Mouse (Mus musculus) large intestine, adult 2 months (tissue): Measurements from ENCODE around the gene Ino80e. TPM values are rescaled to one million over a fixed set of nuclear protein-coding genes. Genes with fewer than 3 reads are reported as not detected.

Experiments used
- DNase-seq: peaks from one replicate; pipeline ENCODE4 v3.0.0-alpha.2; 2012; ENCODE audit warnings: low read depth, low spot score
- WGBS: fragments of 180-500 bp; shearing (Covaris S2); methylation state at CpG from one replicate; pipeline ENCODE4 v1.1.7; 2018; 5-methylcytosine and 5-hydroxymethylcytosine counted together
- polyA plus RNA-seq: library from polyadenylated mRNA; depleted of rRNA; stranded (reverse); fragments of >200 nt; gene quantifications from 2 replicates; pipeline ENCODE4 v1.2.3, GENCODE M21; 2012; rRNA removed

The Ino80e gene
- polyA plus RNA-seq, 1 experiment, result 39.3 TPM

DNA sequence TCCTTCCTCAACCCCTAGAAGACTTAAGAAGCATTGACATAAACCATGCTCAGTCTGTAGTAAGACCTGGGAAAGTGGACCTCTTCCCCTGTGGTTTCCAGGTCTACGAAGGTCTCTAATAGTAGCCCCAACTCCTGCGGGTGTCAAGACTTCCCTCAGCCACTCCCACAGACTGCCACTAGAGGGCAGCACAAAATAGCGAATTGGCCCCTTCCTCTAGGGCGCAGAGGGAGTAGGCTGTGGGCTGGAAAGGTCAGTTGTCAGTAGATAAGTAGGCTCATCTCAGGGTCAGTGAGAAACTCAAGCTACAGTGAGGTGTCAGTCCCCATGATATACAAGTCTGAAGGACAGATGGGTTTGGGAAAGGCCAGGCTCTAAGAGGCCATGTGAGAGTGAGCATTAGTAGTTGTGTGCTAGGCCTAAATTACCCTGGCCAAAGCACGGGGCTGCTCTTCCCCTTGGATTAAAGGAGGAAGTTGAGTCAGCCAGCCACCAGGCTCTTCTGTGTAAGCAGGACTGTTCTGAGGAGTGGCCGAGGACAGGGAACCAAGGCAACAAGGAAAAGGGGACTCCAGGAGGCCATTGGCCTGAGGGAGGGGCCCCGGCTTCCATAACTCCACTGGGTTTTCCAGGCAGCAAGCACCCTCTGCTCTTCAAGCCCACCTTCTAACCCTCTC is 40.2 kb downstream of the Ino80e start:
- WGBS, result 26% methylated on average over 7 of the region's 7 CpGs
- no peak for DNase-seq

DNA sequence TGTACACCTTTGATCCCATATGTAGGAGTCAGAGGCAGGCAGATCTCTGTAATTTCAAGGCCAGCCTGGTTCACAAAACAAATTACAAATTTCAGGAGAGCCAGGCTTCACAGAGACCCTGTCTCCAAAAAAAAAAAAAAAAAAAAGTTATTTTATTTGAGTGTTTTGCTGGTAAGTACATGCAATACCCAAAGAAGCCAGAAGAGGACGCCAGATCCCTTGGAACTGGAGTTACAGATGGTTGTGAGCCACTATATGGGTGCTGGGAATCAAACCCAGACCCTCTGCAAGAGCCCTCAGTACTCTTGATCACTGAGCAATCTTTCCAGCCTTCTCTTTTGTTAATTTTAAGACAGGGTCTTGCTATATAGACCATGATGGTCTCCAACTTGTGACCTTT is 43.4 kb downstream of the Ino80e start:
- no peak for DNase-seq
- WGBS, result 10% methylated on average over 1 of the region's 1 CpGs

DNA sequence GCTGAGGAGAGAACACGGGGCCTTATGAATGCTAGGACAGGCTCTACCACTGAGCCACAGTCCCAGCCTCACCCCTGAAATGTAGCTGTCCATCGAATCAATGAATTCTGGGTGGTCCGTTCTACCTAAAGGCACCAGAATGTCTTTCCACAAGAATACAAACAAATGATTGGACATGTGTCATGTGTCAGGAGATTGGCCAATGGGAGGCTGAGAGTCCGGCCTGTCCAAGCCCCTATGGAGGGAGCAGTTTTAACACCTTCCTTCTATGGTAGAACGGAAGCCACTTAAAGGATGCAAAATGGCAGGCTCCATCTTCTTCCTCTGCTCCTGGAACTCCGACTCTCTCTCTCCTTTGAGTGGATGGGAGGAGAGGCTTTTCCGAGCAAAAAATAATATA is 44.6 kb downstream of the Ino80e start:
- whole genome bisulfite sequencing, result 84% methylated on average over 7 of the region's 7 CpGs
- DNase-seq, result no peak

DNA sequence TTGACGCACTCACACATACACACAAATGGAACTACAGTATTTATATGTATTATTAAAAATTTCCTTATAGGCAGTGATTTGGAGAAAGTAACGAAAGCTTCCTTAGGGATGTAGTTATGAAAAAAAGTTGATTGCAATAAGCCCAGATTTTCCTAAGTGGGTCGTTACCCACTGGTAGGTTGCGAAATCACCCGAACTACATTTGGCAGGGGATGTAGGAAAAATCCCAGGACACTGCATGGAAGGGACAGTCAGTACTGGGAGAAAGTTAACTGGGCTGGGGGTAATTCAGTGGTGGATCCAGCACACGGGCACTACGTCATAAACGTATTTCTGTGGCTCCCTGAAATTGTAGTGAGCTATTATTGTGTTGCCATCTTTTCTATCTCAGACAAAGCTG is 45.7 kb downstream of the Ino80e start:
- 62% methylated on average over 8 of the region's 8 CpGs for WGBS
- no peak for DNase-seq

DNA sequence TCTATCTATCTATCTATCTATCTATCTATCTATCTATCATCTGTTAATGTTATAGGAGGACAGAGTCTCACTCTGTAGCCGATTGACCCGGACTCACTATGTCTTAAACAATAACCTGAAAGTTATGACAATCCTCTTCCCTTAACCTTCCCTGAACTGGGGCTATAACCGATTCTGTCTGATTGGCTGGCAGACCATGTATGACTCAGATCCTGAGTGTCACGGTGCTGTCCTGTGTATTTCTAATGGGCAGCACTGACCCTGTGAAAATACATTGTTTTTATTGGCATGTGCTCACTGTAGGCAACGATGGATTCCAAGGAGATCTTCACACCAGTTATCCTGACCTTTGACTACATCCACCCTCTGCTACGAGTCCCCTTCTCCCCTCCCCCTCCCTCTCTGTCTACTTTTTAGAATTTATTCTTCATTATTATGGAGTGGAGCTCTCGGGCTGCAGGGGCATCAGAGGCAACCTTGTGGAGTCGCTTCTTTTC is 46.4 kb downstream of the Ino80e start:
- 46% methylated on average over 8 of the region's 8 CpGs for WGBS
- DNase-seq, result no peak

DNA sequence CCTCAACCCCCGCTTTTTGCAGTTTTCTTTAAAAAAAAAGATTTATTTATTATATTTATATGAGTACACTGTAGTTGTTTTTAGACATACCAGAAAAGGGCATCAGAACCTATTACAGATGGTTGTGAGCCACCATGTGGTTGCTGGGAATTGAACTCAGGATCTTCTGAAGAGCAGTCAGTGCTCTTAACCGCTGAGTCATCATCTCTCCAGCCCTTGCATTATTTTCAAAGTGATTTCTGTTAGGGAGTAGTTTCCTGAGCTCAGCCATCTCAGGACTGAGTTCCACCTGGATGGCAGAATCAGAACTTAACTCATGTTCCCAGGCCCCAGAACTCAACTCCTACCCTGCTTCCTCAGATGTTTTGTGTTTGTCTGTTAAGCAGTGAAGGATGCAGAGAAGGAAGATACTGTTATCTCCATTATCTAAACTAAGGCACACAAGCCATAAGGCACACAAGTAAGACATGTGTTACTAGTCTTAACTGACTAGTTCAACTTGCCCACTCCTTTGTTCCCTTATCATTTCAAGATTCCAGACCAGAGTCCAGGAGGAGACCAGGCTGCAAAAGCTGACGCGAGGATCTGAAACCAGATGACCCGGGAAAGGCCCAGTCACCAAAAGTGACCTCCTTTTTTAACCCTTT is 52.3 kb downstream of the Ino80e start:
- 56% methylated on average over 5 of the region's 5 CpGs for WGBS
- DNase-seq, result no peak

DNA sequence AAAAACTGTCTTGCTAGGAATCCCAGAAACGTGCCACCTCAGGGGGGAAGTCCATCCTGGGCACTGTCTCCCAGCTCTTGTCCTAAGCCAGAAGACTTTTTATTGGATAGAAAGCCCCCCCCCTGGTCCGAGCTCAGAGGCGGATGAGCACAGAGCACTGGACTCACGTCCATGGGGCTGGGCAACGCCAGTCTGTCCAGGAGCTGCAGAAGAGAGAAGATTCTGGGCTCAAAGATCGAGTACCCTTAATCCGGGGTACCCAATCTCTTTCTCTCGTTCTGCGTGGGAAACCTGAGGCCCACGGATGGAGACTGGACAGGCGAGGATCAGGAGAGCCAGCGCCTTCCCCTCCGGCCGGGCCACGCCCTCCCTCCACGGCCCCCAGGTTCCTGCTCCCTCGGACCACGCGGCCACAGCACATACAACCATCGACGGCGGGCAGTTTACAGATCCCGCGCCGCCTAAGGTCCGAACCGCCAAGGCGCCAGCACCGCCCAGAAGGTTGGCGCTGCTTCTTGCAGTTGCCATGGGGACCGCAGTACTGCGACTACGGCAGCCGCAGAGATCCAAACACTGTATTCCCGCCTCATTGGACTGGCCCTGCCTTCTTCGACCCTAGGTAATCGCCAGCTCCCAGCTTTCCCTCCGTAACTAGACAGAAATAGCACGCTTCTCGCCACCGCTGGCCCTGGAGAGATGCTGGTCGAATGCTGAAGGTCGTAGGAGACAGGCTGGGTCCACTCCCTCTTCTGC is 53.3 kb downstream of the Ino80e start:
- under 1% methylated on average over 43 of the region's 43 CpGs for WGBS
- DNase-seq, result no peak

DNA sequence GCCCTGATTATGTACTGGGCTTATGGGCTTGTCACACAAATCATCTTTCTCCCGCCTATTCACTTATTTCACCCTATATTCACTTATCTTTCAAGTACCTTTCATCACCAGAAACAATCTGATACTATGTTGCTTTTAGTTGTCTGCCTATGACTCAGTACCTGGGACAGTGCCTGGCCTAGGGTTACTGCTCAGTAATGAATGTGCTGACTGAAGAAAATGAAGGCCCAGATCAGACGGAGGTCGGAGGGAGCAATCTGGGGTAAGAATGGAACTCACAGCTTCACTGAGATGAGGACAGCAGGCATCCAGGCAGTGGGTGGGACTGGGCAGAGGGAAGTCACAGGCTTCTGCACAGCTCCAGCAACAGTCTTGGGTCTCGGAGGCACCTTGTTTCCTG is 54.8 kb downstream of the Ino80e start:
- DNase-seq, result no peak

DNA sequence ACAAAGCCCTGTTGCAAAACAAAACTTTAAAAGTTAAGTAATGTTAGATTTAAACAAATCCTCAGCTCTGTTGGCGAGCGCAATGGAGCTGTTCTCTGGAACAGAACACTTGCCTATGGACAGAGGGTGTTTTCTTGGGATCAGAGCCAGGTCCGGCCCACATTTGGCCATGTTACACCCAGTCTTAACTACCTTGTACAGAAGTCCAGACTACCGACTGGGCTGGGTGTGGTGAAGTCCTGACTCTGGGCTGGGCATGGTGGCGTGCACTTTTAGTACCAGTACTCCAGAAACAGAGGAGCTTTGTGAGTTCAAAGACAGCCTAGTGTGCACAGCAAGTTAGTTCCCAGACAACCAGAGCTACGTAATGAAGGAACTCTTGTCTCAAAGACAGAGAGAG is 55.2 kb downstream of the Ino80e start:
- DNase-seq, result peak; percentile 90
- 24% methylated on average over 6 of the region's 6 CpGs for WGBS

More for the DNA sequence above, 54.8 kb downstream of the Ino80e start:
- 45% methylated on average over 4 of the region's 4 CpGs for WGBS

DNA sequence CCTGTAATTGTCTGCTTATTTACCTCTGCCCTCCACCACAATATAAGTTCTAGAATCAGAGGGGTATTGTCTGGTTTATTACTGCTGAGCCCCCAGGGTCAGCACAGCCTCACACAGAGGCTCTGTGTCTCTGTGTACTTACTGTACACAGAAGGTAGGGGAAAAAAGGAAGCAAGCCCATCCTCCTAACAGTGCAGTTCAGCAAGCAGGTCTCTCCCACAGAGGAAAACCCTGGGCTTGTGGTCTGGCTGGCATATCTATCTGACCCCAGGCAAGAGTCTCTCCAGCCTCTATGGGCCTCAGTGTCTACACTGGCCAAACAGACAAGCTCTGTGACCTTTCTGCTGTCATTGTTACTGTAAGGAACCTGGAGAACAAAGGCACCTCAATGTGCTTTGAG is 58.4 kb downstream of the Ino80e start:
- DNase-seq, result no peak

DNA sequence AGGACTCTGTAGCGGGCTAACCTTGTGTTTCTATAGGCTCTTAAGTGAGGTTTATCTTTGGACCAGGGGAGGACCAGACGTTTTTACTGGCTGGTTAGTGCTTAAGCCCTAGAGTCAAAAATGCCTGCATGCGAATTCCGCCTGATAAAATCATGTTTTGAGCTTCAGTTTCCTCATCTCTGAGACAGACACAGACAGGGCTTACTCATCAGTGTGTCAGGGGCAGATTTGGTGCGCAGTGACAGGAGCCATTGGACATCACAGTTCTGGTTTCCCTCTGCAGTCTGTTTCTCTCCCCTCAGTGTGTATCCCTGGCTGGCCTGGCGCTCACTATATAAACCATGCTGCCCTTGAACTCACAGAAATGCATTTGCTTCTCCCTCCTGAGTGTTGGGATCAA is 59.0 kb downstream of the Ino80e start:
- no peak for DNase-seq
- WGBS, result 84% methylated on average over 6 of the region's 6 CpGs

DNA sequence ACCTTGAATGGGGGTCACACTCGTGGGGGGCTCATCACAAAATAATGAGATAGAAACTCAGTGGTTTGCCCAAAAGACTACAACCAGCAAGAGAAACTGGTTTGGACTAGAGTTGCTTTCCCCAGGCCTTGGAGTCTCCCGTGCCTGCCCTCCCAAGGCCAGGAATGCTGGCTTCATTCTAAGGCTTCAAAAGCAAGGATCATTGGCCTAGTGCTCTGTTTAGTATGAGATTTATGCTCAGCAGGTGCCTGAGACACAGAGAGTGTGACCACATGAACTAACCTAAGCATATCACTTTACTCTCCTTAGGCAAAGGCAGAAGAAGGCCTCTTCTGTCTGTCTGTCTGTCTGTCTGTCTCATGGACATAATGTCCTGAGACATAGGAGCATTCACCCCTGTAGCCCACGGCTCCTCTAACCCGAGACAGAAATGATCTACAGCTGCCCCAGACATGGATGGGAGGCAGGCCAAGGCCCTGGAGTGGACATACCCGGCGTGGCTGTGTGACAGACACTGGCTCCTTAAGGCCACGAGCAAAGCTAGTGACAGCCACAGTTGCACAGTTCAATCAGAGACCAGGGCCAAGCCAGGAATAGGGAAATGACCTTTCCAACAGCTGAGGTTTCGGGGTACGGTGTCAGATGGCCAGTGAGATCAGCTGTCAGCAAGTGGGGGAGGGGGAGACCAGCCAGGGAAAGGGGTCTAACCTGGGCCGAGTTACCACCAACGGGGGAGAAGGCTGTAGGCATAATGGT is 59.9 kb downstream of the Ino80e start:
- no peak for DNase-seq
- WGBS, result 85% methylated on average over 11 of the region's 11 CpGs

DNA sequence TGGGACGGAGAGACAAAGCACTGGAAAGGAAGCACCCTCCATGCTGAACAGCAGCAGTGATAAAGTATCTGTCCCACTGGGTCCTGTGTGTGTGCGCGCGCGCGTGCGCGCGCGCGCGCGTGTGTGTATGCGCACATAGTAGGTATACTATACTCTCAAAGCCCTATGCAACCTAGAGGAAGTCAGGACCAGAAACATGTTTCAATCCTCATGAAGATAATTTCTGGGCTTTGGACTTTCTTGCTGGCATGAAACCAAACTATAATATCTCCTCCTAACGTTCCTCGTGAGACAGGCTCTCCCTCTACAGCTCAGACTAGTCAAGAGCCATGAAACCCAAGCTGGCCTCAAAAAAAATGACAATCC is 61.1 kb downstream of the Ino80e start:
- WGBS, result 89% methylated on average over 16 of the region's 16 CpGs
- DNase-seq, result no peak

Other genes starting within 250 kb of the Ino80e start
- gene Nupr1, start 231.5 kb downstream of the Ino80e start, polyA plus RNA-seq, result 37.6 and 54.5 TPM in 2 replicates
- gene Sgf29, start 213.1 kb downstream of the Ino80e start, polyA plus RNA-seq, result 27.6 and 30.2 TPM in 2 replicates
- gene Sult1a1, start 185.9 kb downstream of the Ino80e start, polyA plus RNA-seq, result 8.5 and 9.5 TPM in 2 replicates
- 49.0 and 63.3 TPM in 2 replicates for gene Bola2, start 167.0 kb downstream of the Ino80e start, polyA plus RNA-seq
- 8.8 and 12.0 TPM in 2 replicates for gene Slx1b, start 166.6 kb downstream of the Ino80e start, polyA plus RNA-seq
- gene Coro1a, start 154.6 kb downstream of the Ino80e start, polyA plus RNA-seq, result 137 and 143 TPM in 2 replicates
- gene Mapk3, start 102.8 kb downstream of the Ino80e start, polyA plus RNA-seq, result 497 and 498 TPM in 2 replicates
- gene Gdpd3, start 96.0 kb downstream of the Ino80e start, polyA plus RNA-seq, result 32.7 and 34.4 TPM in 2 replicates
- gene Ypel3, start 85.4 kb downstream of the Ino80e start, polyA plus RNA-seq, result 84.4 and 90.5 TPM in 2 replicates
- gene Tbx6, start 80.9 kb downstream of the Ino80e start, polyA plus RNA-seq, result 0.87 and 1.6 TPM in 2 replicates
- 245 and 253 TPM in 2 replicates for gene Ppp4c, start 69.9 kb downstream of the Ino80e start, polyA plus RNA-seq
- 1.9 and 2.6 TPM in 2 replicates for gene Fam57b, start 64.7 kb downstream of the Ino80e start, polyA plus RNA-seq
- gene 4930451I11Rik, start 30.7 kb downstream of the Ino80e start, polyA plus RNA-seq, result not detected in 2 replicates
- gene Doc2a, start 15.0 kb downstream of the Ino80e start, polyA plus RNA-seq, result not detected in 2 replicates
- 9.4 and 13.4 TPM in 2 replicates for gene Hirip3, start 405 bp downstream of the Ino80e start, polyA plus RNA-seq
- 37.8 and 51.7 TPM in 2 replicates for gene Taok2, start 22.3 kb upstream of the Ino80e start, polyA plus RNA-seq
- gene Tmem219, start 60.5 kb upstream of the Ino80e start, polyA plus RNA-seq, result 64.4 and 92.1 TPM in 2 replicates
- 9.5 and 13.9 TPM in 2 replicates for gene Kctd13, start 66.5 kb upstream of the Ino80e start, polyA plus RNA-seq
- 0.43 and 0.45 TPM in 2 replicates for gene Asphd1, start 87.2 kb upstream of the Ino80e start, polyA plus RNA-seq
- gene Sez6l2, start 88.2 kb upstream of the Ino80e start, polyA plus RNA-seq, result 2.9 and 3.4 TPM in 2 replicates
- gene Cdipt, start 113.5 kb upstream of the Ino80e start, polyA plus RNA-seq, result 324 and 348 TPM in 2 replicates
- gene Cdiptos, start 113.7 kb upstream of the Ino80e start, polyA plus RNA-seq, result 0.80 and 1.1 TPM in 2 replicates
- gene Mvp, start 152.2 kb upstream of the Ino80e start, polyA plus RNA-seq, result 185 and 289 TPM in 2 replicates
- 0.45 and 3.0 TPM in 2 replicates for gene Pagr1b, start 154.1 kb upstream of the Ino80e start, polyA plus RNA-seq
- 5.3 and 11.3 TPM in 2 replicates for gene Pagr1a, start 155.0 kb upstream of the Ino80e start, polyA plus RNA-seq
- gene Gm42742, start 158.7 kb upstream of the Ino80e start, polyA plus RNA-seq, result 22.1 and 23.8 TPM in 2 replicates
- 1.7 and 2.5 TPM in 2 replicates for gene Prrt2, start 158.8 kb upstream of the Ino80e start, polyA plus RNA-seq
- 102 and 115 TPM in 2 replicates for gene Maz, start 164.7 kb upstream of the Ino80e start, polyA plus RNA-seq
- 18.4 and 19.3 TPM in 2 replicates for gene Kif22, start 180.1 kb upstream of the Ino80e start, polyA plus RNA-seq
- gene Zg16, start 225.0 kb upstream of the Ino80e start, polyA plus RNA-seq, result 7,033 and 9,267 TPM in 2 replicates
- gene AI467606, start 229.0 kb upstream of the Ino80e start, polyA plus RNA-seq, result 12.4 and 16.5 TPM in 2 replicates